Mouse (Mus musculus) small intestine, adult 2 months (tissue): ENCODE measurements around the gene Siva1.

Experiments
- CTCF ChIP-seq: fragments of 200-500 bp; IDR thresholded peaks from 2 replicates; pipeline ENCODE4 v1.5.1; 2012; ENCODE audit warnings: low read depth, mild to moderate bottlenecking, control low read depth, inconsistent platforms, low read length, moderate library complexity, mixed read lengths; ENCODE audit not compliant: insufficient replicate concordance, insufficient read length; ENCODE audit errors: extremely low read depth
- POLR2A ChIP-seq: fragments of 200-500 bp; IDR thresholded peaks from 2 replicates; pipeline ENCODE4 v1.6.1; 2012; ENCODE audit warnings: low read depth, mild to moderate bottlenecking, control low read depth, inconsistent platforms, low read length, moderate library complexity

DNA sequence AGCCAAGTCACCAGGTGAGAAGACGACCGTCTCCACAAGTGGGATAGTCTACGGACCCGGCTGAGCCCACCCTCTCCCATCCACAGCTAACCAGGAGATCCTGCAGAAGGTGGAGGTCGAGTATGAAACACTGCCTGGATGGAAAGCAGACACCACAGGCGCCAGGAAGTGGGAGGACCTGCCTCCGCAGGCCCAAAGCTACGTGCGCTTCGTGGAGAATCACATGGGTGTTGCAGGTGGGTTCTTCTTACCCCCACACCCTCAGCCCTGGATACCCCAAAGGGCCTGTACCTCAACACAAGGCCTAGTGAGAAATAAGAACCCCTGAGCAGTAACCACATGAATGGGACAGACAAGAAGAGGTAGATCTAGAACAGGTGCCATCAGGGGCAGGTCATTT, 5.0 kb upstream of the Siva1 start:
- TF ChIP-seq CTCF (no peak), POLR2A (no peak)
